Mouse (Mus musculus): ENCODE measurements around the gene Trip6.

Trip6 gene

GRCm38 (mm10) chr5:137314193-137315083 lies at the start of gene Trip6:
Trip6 (minus strand) TSS chr5:137314404.
- DNase-seq (ENCODE audit: low read depth in 1 of 2, low spot score in 2 of 2) = no peak

- no peak for DNase-seq (ENCODE audit: low read depth in 1 of 2, low spot score in 2 of 2)
These were observed 44.2 kb upstream of the Trip6 start for GRCm38 (mm10) chr5:137358382-137358781.

GRCm38 (mm10) chr5:137354091-137354490 lies 39.9 kb upstream of the Trip6 start:
- DNase-seq (ENCODE audit: low read depth in 1 of 2, low spot score in 2 of 2) = no peak

- no peak for DNase-seq (ENCODE audit: low read depth in 1 of 2, low spot score in 2 of 2)
These were observed 38.1 kb upstream of the Trip6 start for GRCm38 (mm10) chr5:137352011-137352975.

- DNase-seq (ENCODE audit: low read depth in 1 of 2, low spot score in 2 of 2) = no peak
These were observed 37.2 kb upstream of the Trip6 start for GRCm38 (mm10) chr5:137351394-137351793.

- DNase-seq (ENCODE audit: low read depth in 1 of 2, low spot score in 2 of 2) = no peak
These were observed 36.8 kb upstream of the Trip6 start for GRCm38 (mm10) chr5:137351058-137351380.

GRCm38 (mm10) chr5:137350205-137351057 lies 36.2 kb upstream of the Trip6 start:
- DNase-seq (ENCODE audit: low read depth in 1 of 2, low spot score in 2 of 2) = no peak

GRCm38 (mm10) chr5:137349384-137350204 lies 35.4 kb upstream of the Trip6 start, which contains the start of gene Ephb4:
Ephb4 (plus strand) TSS chr5:137350109.
- DNase-seq (ENCODE audit: low read depth in 1 of 2, low spot score in 2 of 2) = no peak

GRCm38 (mm10) chr5:137348482-137349383 lies 34.5 kb upstream of the Trip6 start:
- no peak for DNase-seq (ENCODE audit: low read depth in 1 of 2, low spot score in 2 of 2)

- no peak for DNase-seq (ENCODE audit: low read depth in 1 of 2, low spot score in 2 of 2)
These were observed 33.7 kb upstream of the Trip6 start for GRCm38 (mm10) chr5:137347856-137348255.

- DNase-seq (ENCODE audit: low read depth in 1 of 2, low spot score in 2 of 2) = no peak
These were observed 32.8 kb upstream of the Trip6 start for GRCm38 (mm10) chr5:137346983-137347382.

GRCm38 (mm10) chr5:137346388-137346787 lies 32.2 kb upstream of the Trip6 start:
- no peak for DNase-seq (ENCODE audit: low read depth in 1 of 2, low spot score in 2 of 2)

GRCm38 (mm10) chr5:137345821-137346220 lies 31.6 kb upstream of the Trip6 start:
- DNase-seq (ENCODE audit: low read depth in 1 of 2, low spot score in 2 of 2) = no peak

- no peak for DNase-seq (ENCODE audit: low read depth in 1 of 2, low spot score in 2 of 2)
These were observed 29.7 kb upstream of the Trip6 start for GRCm38 (mm10) chr5:137343869-137344268.

- DNase-seq (ENCODE audit: low read depth in 1 of 2, low spot score in 2 of 2) = no peak
These were observed 29.2 kb upstream of the Trip6 start for GRCm38 (mm10) chr5:137343412-137343811.

- no peak for DNase-seq (ENCODE audit: low read depth in 1 of 2, low spot score in 2 of 2)
These were observed 28.3 kb upstream of the Trip6 start for GRCm38 (mm10) chr5:137342407-137343012.

- no peak for DNase-seq (ENCODE audit: low read depth in 1 of 2, low spot score in 2 of 2)
These were observed 26.0 kb upstream of the Trip6 start for GRCm38 (mm10) chr5:137340222-137340621.

- DNase-seq (ENCODE audit: low read depth in 1 of 2, low spot score in 2 of 2) = no peak
These were observed 25.2 kb upstream of the Trip6 start for GRCm38 (mm10) chr5:137339290-137339979.
